Mouse (Mus musculus) forebrain, embryonic 12.5 days (tissue): ENCODE measurements at regions not wholly inside any gene's neighbourhood (a gene's known extent, or its start where the extent isn't known, plus 50 kb on each side); places are given as distances from the start of the nearest gene placed in this dataset.

Experiments
- ATAC-seq: fragments of 200-750 bp; cut with Nextera tagmentation; 2 replicates; pipeline ENCODE4 v1.8.0; 2017; ENCODE audit warnings: moderate TSS enrichment; ENCODE audit not compliant: low FRiP score
- H3K27ac ChIP-seq: fragments of 300-500 bp; sonication (generic); 2 replicates; pipeline ENCODE4 v1.5.1; 2016; ENCODE audit warnings: mild to moderate bottlenecking
- H3K27me3 ChIP-seq: fragments of 300-500 bp; sonication (generic); 2 replicates; pipeline ENCODE4 v1.6.1; 2016; ENCODE audit warnings: mild to moderate bottlenecking
- H3K36me3 ChIP-seq: fragments of 300-500 bp; sonication (generic); replicated peaks from 2 replicates; pipeline ENCODE4 v1.6.1; 2016; ENCODE audit warnings: mild to moderate bottlenecking
- H3K4me1 ChIP-seq: fragments of 300-500 bp; sonication (generic); 2 replicates; pipeline ENCODE4 v1.6.1; 2016
- H3K4me2 ChIP-seq: fragments of 300-500 bp; sonication (generic); 2 replicates; pipeline ENCODE4 v1.6.1; 2016; ENCODE audit warnings: mild to moderate bottlenecking, moderate library complexity
- H3K4me3 ChIP-seq: fragments of 300-500 bp; sonication (generic); replicated peaks from 2 replicates; pipeline ENCODE4 v1.5.1; 2016; ENCODE audit warnings: mild to moderate bottlenecking
- H3K9ac ChIP-seq: fragments of 300-500 bp; sonication (generic); 2 replicates; pipeline ENCODE4 v1.6.1; 2016; ENCODE audit warnings: mild to moderate bottlenecking
- H3K9me3 ChIP-seq: fragments of 300-500 bp; sonication (generic); 2 replicates; pipeline ENCODE4 v1.6.1; 2016
- WGBS: fragments of 180-500 bp; shearing (Covaris S2); methylation state at CpG from one replicate; pipeline ENCODE4 v1.1.7; 2016; 5-methylcytosine and 5-hydroxymethylcytosine counted together

DNA sequence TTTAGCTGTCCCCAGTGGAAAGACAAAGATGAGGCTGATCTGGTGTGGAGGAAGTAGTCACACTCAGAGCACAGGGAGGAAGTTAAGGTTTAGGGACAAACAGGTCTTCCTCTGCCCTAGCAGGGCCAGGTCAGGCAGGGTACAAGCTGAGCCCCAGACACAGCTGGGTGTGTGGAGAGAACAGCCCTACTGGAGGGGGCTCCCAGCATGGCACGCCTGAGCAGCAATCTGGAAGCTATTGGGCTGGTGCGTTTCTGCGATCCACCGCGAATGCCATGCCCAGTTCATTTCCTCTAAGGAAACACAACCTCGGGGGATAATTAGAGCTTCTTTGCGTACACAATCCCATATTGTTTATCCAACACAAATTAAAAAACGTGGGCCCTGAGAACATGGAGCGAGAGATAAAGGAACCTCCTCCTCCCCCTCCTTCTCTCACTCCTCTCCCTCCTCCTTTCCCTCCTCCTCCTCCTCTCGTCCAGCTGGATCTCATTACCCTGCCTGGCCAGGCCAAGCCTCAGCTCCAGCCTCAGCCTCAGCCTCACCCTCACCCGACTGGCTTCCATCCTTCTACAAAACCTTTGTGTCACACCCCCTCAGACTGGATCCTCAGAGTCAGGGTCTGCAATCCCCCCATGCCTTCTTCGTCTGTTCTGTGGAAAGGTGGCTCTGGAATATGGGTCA is 81.2 kb downstream of the Pja1 start:
- no peak overlapping the region for H3K4me3 ChIP-seq
- WGBS, result 61% methylated on average over 12 of the region's 12 CpGs
- ATAC-seq, result no peak
- H3K27ac ChIP-seq, result no peak overlapping the region
- H3K9ac ChIP-seq, result no peak overlapping the region
- H3K9me3 ChIP-seq, result no peaks in the 10 kb centered on the region
- no peaks in the 10 kb centered on the region; the same call in 1 of the 2 replicates for H3K4me1 ChIP-seq
- peaks cover 79% of the 10 kb centered on the region for H3K27me3 ChIP-seq
- no peaks in the 10 kb centered on the region for H3K36me3 ChIP-seq
- no peak overlapping the region for H3K4me2 ChIP-seq

DNA sequence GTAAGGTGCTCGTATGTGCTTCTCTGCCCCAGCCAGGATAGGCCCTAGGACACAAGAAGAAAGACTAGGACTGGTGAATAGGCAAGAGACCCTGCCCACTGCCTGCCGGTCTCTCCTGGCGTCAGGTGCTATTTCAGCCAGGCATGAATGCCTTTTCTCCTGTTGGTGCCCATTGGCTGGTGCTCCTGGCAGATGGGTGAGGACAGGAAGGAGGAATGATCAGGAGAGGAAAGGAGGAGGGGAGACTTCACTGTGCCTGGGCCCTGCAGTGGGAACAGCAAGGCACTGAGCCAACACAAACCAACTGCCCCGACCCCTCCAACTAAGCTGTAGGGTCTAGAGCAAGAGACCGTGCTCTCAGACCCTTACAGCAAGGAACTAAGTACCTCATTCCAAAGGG is 100.4 kb downstream of the Pja1 start:
- Histone ChIP-seq H3K27me3 (peaks cover 79% of the 10 kb centered on the region), H3K4me3 (no peak overlapping the region), H3K4me1 (no peaks in the 10 kb centered on the region), H3K36me3 (no peaks in the 10 kb centered on the region), H3K27ac (no peak overlapping the region), H3K9me3 (no peaks in the 10 kb centered on the region), H3K9ac (no peak overlapping the region), H3K4me2 (no peak overlapping the region)
- WGBS, result 80% methylated on average over 5 of the region's 5 CpGs
- ATAC-seq, result no peak

GRCm38 (mm10) chrX:99369258-99369900 is 101.7 kb downstream of the Pja1 start:
- no peaks in the 10 kb centered on the region for H3K9me3 ChIP-seq
- no peaks in the 10 kb centered on the region for H3K4me1 ChIP-seq
- H3K9ac ChIP-seq, result no peak overlapping the region
- H3K27ac ChIP-seq, result no peak overlapping the region
- no peaks in the 10 kb centered on the region for H3K36me3 ChIP-seq
- H3K4me2 ChIP-seq, result no peak overlapping the region
- peaks cover 84% of the 10 kb centered on the region for H3K27me3 ChIP-seq
- 84% methylated on average over 6 of the region's 6 CpGs for WGBS
- no peak overlapping the region for H3K4me3 ChIP-seq
- no peak for ATAC-seq

DNA sequence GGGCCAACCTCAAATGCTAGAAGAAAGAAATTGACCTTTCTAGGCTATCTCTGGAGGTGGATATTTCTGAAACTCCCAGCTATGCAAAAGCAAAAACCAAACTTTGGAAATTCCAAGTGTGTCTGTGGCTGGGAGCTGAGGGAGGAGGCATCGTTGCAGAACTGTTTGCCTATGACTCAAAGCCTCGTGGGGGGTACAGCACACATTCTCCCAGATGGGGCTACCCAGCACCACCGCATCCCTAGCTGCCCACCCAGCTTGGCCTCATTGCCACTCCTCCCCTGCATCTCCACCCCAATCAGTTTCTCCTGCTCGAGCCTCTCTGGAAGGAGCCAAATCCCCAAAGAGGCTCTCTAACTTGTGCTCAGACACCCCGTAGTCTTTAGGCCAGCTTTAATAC is 107.0 kb downstream of the Pja1 start:
- no peak for ATAC-seq
- H3K27me3 ChIP-seq, result peaks cover 85% of the 10 kb centered on the region
- H3K27ac ChIP-seq, result no peak overlapping the region
- H3K4me3 ChIP-seq, result no peak overlapping the region
- no peaks in the 10 kb centered on the region for H3K36me3 ChIP-seq
- H3K4me1 ChIP-seq, result peaks cover 7% of the 10 kb centered on the region
- H3K4me2 ChIP-seq, result no peak overlapping the region
- H3K9ac ChIP-seq, result no peak overlapping the region
- 86% methylated on average over 5 of the region's 5 CpGs for WGBS
- H3K9me3 ChIP-seq, result no peaks in the 10 kb centered on the region

GRCm38 (mm10) chrX:99360095-99360890 is 110.8 kb downstream of the Pja1 start:
- peak; percentile 49; the same call in 1 of the 2 replicates for ATAC-seq
- no peak overlapping the region for H3K9ac ChIP-seq
- peaks cover 88% of the 10 kb centered on the region for H3K27me3 ChIP-seq
- no peak overlapping the region for H3K4me2 ChIP-seq
- no peaks in the 10 kb centered on the region for H3K36me3 ChIP-seq
- H3K4me1 ChIP-seq, result peaks cover 19% of the 10 kb centered on the region
- H3K27ac ChIP-seq, result 0 out of 2 replicates have a peak overlapping the region, but pooled peaks have one; percentile 36
- H3K4me3 ChIP-seq, result no peak overlapping the region
- WGBS, result 72% methylated on average over 11 of the region's 11 CpGs
- H3K9me3 ChIP-seq, result no peaks in the 10 kb centered on the region

DNA sequence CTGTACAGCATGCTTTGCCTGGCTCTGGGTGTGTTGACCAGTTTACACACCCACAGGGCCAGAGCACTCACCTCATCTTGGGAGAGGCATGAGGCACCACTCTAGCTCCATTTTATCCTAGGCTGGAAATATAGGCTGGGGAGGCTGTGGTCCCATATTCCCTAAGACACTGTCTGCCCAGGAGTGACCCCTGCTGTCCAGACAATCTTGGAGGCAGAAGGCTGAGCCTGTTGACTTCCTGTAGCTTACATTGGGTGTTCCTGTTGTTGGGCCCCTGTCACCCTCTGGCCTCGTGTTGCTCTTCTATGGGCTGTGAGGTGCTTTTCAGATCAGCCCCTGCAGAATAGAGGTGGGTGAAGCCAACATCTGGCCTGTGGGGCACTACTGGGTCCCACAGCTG is 112.3 kb downstream of the Pja1 start:
- Histone ChIP-seq H3K9me3 (no peaks in the 10 kb centered on the region), H3K36me3 (no peaks in the 10 kb centered on the region), H3K27ac (no peak overlapping the region), H3K4me1 (peaks cover 19% of the 10 kb centered on the region), H3K9ac (no peak overlapping the region), H3K27me3 (peaks cover 83% of the 10 kb centered on the region), H3K4me2 (no peak overlapping the region), H3K4me3 (no peak overlapping the region)
- WGBS, result 68% methylated on average over 1 of the region's 1 CpGs
- ATAC-seq, result no peak

GRCm38 (mm10) chrX:99358051-99358617 is 112.9 kb downstream of the Pja1 start:
- no peak overlapping the region for H3K9ac ChIP-seq
- H3K4me1 ChIP-seq, result peaks cover 19% of the 10 kb centered on the region
- H3K27ac ChIP-seq, result no peak overlapping the region
- H3K4me2 ChIP-seq, result no peak overlapping the region
- H3K27me3 ChIP-seq, result peaks cover 81% of the 10 kb centered on the region
- WGBS, result 30% methylated on average over 12 of the region's 13 CpGs
- no peaks in the 10 kb centered on the region for H3K36me3 ChIP-seq
- H3K4me3 ChIP-seq, result no peak overlapping the region
- ATAC-seq, result peak; percentile 68
- no peaks in the 10 kb centered on the region for H3K9me3 ChIP-seq

- Histone ChIP-seq H3K4me2 (no peak overlapping the region), H3K9ac (no peak overlapping the region), H3K27ac (no peak overlapping the region), H3K4me3 (no peak overlapping the region), H3K27me3 (peaks cover 82% of the 10 kb centered on the region), H3K9me3 (no peaks in the 10 kb centered on the region), H3K4me1 (peaks cover 17% of the 10 kb centered on the region), H3K36me3 (no peaks in the 10 kb centered on the region)
- WGBS, result 76% methylated on average over 5 of the region's 5 CpGs
- no peak for ATAC-seq
Measured at GRCm38 (mm10) chrX:99355128-99355527, 115.9 kb downstream of the Pja1 start.

GRCm38 (mm10) chrX:99350233-99350632 is 120.8 kb downstream of the Pja1 start:
- H3K36me3 ChIP-seq, result no peaks in the 10 kb centered on the region
- no peak overlapping the region for H3K27ac ChIP-seq
- no peak overlapping the region for H3K9ac ChIP-seq
- H3K4me2 ChIP-seq, result no peak overlapping the region
- no peaks in the 10 kb centered on the region for H3K9me3 ChIP-seq
- H3K27me3 ChIP-seq, result peaks cover 61% of the 10 kb centered on the region
- 51% methylated on average over 3 of the region's 3 CpGs for WGBS
- H3K4me3 ChIP-seq, result no peak overlapping the region
- ATAC-seq, result no peak
- no peaks in the 10 kb centered on the region for H3K4me1 ChIP-seq

- peaks cover 52% of the 10 kb centered on the region; the same call in 1 of the 2 replicates for H3K27me3 ChIP-seq
- H3K27ac ChIP-seq, result no peak overlapping the region
- no peaks in the 10 kb centered on the region for H3K36me3 ChIP-seq
- 84% methylated on average over 6 of the region's 6 CpGs for WGBS
- no peak for ATAC-seq
- H3K4me3 ChIP-seq, result no peak overlapping the region
- no peaks in the 10 kb centered on the region for H3K9me3 ChIP-seq
- H3K4me1 ChIP-seq, result peaks cover 17% of the 10 kb centered on the region
- H3K9ac ChIP-seq, result no peak overlapping the region
- H3K4me2 ChIP-seq, result no peak overlapping the region
Measured at GRCm38 (mm10) chrX:99340223-99340622, 130.8 kb downstream of the Pja1 start.

GRCm38 (mm10) chrX:99339081-99339876 is 131.8 kb downstream of the Pja1 start:
- H3K27me3 ChIP-seq, result peaks cover 57% of the 10 kb centered on the region
- peak; percentile 65 for ATAC-seq

More at GRCm38 (mm10) chrX:99339081-99339876, 131.8 kb downstream of the Pja1 start:
- no peaks in the 10 kb centered on the region for H3K36me3 ChIP-seq
- 30% methylated on average over 8 of the region's 9 CpGs for WGBS
- H3K4me1 ChIP-seq, result peaks cover 17% of the 10 kb centered on the region
- H3K27ac ChIP-seq, result no peak overlapping the region
- H3K4me2 ChIP-seq, result no peak overlapping the region; the same call in 1 of the 2 replicates
- H3K9me3 ChIP-seq, result no peaks in the 10 kb centered on the region
- no peak overlapping the region for H3K4me3 ChIP-seq
- no peak overlapping the region for H3K9ac ChIP-seq
